Mouse (Mus musculus): ENCODE measurements around the gene Ifnlr1. TPM values are rescaled to one million over a fixed set of nuclear protein-coding genes. Genes with fewer than 3 reads are reported as not detected.

Ifnlr1 gene
- polyA plus RNA-seq, 1 experiment from 2014 or later: 1.6 TPM

DNA sequence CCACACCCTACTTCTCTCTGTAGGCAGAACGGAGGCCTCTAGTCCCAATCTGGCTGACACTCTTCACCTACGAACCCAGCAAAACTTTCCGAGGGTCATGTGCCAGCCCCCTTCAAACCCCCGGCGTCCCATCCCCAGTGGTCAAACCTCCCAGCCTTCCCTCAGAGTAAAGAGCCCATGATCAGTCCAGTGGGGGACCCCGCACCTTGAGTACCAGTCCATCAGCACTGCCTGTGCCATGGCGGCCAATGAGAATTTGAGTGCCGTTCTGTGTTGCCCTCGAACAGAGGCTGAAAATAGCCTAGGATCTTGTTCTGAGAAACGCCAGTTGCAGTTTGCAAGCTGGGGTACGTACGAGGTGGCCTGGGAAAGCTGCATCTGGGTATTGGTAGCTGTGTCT, 27.2 kb upstream of the Ifnlr1 start:
- H3K4me2 ChIP-seq (ENCODE audit: low read depth, low read length): no peak overlapping the region
- H3K9ac ChIP-seq (ENCODE audit: low read length): no peak overlapping the region
- H3K27me3 ChIP-seq (ENCODE audit: control insufficient read depth, insufficient read depth, low read length): no peaks in the 10 kb centered on the region
- H3K4me3 ChIP-seq (replicated peaks; ENCODE audit: low read length): no peak overlapping the region
- no peak for ATAC-seq (ENCODE audit: insufficient read depth, low FRiP score)
- no peaks in the 10 kb centered on the region for H3K36me3 ChIP-seq (ENCODE audit: control insufficient read depth, insufficient read depth, low read length)
- 77% methylated on average over 12 of the region's 12 CpGs for WGBS
- H3K4me1 ChIP-seq (ENCODE audit: control insufficient read depth, insufficient read depth, low read length): peaks cover 40% of the 10 kb centered on the region
- no peak overlapping the region for H3K27ac ChIP-seq (ENCODE audit: low read length)
- no peaks in the 10 kb centered on the region for H3K9me3 ChIP-seq (replicated peaks; ENCODE audit: control insufficient read depth, low read length)

DNA sequence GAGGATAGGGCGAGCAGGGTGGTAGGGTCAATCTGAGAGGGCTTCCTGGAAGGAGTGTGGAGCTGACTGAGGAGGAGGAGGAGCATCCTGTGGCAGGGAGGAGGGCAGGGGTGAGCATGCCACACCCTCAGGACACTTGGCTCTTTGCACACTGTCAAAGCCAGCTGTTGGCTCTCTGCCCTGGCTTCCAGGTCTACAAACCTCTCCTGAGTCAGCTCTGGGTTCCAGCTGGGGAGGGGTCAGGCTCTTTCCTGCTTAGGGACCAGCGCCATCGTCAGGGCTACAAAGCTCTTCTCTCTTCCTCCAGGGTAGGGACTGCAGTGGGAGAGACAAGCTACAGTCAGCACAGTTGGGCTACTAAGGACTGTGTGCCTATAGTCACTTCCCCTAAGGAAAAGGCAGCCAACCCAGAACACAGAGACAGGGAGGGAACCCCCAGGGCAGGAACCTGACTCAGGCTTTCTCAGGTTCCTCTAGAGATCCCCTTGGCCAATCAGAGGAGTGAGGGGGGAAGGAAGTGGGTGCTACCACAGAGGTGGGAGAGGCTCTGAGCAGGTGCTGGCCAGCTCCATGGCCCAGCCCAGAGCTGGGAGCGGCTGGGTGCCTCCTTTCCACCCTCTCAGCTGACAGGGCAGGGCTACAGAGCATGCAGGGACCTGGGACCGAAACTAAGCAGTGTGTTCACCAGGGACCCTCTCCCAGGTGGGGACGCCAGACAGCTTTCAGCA, 24.8 kb upstream of the Ifnlr1 start:
- H3K4me2 ChIP-seq (ENCODE audit: low read depth, low read length): no peak overlapping the region
- peak; percentile 88 for ATAC-seq (ENCODE audit: insufficient read depth, low FRiP score)
- H3K27ac ChIP-seq (ENCODE audit: low read length): peak overlapping the region; percentile 77
- no peaks in the 10 kb centered on the region for H3K9me3 ChIP-seq (replicated peaks; ENCODE audit: control insufficient read depth, low read length)
- H3K36me3 ChIP-seq (ENCODE audit: control insufficient read depth, insufficient read depth, low read length): no peaks in the 10 kb centered on the region
- H3K4me3 ChIP-seq (replicated peaks; ENCODE audit: low read length): no peak overlapping the region
- H3K9ac ChIP-seq (ENCODE audit: low read length): peak overlapping the region; percentile 44; the same call in 1 of the 2 replicates
- no peaks in the 10 kb centered on the region for H3K27me3 ChIP-seq (ENCODE audit: control insufficient read depth, insufficient read depth, low read length)
- 41% methylated on average over 6 of the region's 6 CpGs for WGBS
- peaks cover 27% of the 10 kb centered on the region for H3K4me1 ChIP-seq (ENCODE audit: control insufficient read depth, insufficient read depth, low read length)

DNA sequence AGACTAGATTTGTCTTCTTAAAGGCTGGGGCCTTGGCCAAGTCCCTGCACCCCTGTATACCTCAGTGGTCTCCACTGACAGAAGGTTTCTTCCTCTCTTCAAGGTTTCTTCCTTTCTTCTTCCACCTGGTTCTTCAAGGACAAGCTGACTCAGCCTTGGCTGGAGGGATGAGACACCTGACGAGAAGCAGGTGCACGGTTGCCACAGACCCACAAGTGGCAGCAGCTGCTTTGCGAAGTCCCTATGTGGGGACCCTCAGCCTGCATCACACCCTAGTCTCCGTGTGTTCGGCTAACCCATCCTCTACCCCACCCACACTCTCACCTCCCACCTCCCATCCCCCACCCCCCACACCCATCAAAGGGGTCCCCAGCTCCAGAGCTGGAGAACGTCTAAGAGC, 24.1 kb upstream of the Ifnlr1 start:
- Histone ChIP-seq H3K27me3 (ENCODE audit: control insufficient read depth, insufficient read depth, low read length) (no peaks in the 10 kb centered on the region; the same call in 1 of the 2 replicates), H3K9me3 (replicated peaks; ENCODE audit: control insufficient read depth, low read length) (no peaks in the 10 kb centered on the region), H3K36me3 (ENCODE audit: control insufficient read depth, insufficient read depth, low read length) (no peaks in the 10 kb centered on the region), H3K4me3 (replicated peaks; ENCODE audit: low read length) (no peak overlapping the region), H3K4me1 (ENCODE audit: control insufficient read depth, insufficient read depth, low read length) (peaks cover 19% of the 10 kb centered on the region), H3K27ac (ENCODE audit: low read length) (peak overlapping the region; percentile 77), H3K4me2 (ENCODE audit: low read depth, low read length) (no peak overlapping the region), H3K9ac (ENCODE audit: low read length) (peak overlapping the region; percentile 44; the same call in 1 of the 2 replicates)
- ATAC-seq (ENCODE audit: insufficient read depth, low FRiP score): no peak
- 61% methylated on average over 6 of the region's 6 CpGs for WGBS

DNA sequence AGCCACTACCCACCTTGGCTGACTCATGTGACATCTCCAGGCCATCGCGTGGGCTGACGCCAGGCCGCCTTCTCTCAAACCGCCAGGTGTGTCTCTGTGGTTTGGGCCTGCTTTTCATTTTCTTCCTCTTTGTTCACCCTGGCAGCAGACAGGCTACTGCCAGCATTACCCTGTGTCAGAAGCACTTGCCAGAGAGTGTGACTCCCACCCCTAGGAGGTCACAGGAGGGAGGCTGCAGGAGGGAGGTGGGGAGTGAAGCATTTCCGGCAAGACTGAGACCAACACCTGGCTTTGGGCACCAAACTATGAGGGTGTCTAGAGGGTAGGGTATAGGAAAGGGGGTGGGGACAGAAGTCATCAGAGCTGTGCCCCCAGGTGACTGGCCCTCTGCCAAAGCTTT, 21.4 kb upstream of the Ifnlr1 start:
- Histone ChIP-seq H3K4me1 (ENCODE audit: control insufficient read depth, insufficient read depth, low read length) (peaks cover 10% of the 10 kb centered on the region), H3K9ac (ENCODE audit: low read length) (no peak overlapping the region), H3K4me2 (ENCODE audit: low read depth, low read length) (no peak overlapping the region), H3K36me3 (ENCODE audit: control insufficient read depth, insufficient read depth, low read length) (no peaks in the 10 kb centered on the region), H3K9me3 (replicated peaks; ENCODE audit: control insufficient read depth, low read length) (no peaks in the 10 kb centered on the region), H3K4me3 (replicated peaks; ENCODE audit: low read length) (no peak overlapping the region), H3K27me3 (ENCODE audit: control insufficient read depth, insufficient read depth, low read length) (no peaks in the 10 kb centered on the region; the same call in 1 of the 2 replicates), H3K27ac (ENCODE audit: low read length) (0 out of 2 replicates have a peak overlapping the region, but pooled peaks have one; percentile 17)
- no peak for ATAC-seq (ENCODE audit: insufficient read depth, low FRiP score)
- WGBS: 67% methylated on average over 6 of the region's 6 CpGs

DNA sequence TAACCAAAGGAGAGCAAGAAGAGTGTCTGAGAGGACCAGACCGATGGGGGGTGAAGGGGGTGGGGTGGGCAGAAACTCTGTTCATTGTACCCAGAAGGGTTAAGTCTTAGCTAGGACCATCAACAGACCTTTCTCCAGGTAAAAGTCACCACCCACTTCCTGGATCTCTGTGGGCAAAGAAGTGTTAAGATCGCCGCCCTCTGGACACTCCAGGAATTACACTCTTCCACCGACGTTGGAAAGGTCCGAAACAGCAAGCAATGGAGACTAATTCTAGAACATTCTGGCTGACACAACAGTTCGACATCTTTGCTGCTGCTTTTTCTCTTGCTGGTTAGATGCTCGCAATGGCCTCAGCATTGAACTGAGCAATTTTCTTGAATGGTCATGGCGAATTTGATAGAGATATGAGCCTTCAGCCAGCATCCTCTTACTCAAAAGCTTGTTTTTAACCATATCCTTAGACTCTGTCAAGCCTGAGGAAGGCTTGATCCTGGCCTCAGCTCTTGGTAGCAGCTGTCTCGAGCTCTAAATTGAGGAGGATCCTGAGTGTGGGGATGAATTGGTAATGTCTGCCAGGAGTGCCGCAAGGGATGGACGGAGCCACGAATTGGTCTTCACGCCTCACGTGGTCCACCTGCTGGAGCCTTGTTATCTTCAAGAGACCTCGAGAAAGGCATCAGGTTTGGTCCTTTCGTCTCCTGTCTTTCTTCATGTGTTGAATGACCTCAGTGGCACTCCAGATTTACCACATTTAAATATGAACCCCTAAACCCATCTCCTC, 19.7 kb upstream of the Ifnlr1 start:
- 58% methylated on average over 17 of the region's 17 CpGs for WGBS
- peaks cover 4% of the 10 kb centered on the region for H3K4me1 ChIP-seq (ENCODE audit: control insufficient read depth, insufficient read depth, low read length)

DNA sequence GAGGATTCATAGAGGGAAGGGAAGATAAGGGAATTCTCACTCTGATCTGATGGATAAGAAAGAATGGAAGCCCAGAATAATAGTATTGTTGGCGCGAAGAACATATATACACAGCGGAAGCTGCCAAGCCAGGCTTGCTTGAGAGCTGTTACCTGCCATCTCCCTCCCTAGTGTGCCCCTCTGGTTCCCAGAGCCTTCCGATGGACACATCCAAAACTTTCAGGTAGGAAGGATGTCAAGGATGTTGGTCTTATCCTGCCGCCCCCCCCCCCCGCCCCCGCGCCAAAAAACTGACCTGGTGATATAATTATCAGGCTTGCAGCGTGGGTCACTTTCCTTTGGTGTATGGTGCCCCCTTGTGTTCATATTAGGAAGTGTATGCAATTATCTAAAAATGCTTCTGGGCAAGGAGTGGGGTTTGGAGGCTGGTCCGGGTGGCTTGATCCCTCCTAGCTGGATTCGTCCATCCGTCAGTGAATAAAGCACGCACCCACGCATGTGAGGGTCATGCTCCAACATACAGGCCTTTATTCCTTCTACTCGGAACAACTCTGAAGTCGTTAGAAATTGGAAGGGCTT, 18.7 kb upstream of the Ifnlr1 start:
- H3K4me2 ChIP-seq (ENCODE audit: low read depth, low read length): peak overlapping the region; percentile 40
- no peaks in the 10 kb centered on the region for H3K4me1 ChIP-seq (ENCODE audit: control insufficient read depth, insufficient read depth, low read length)
- no peak for ATAC-seq (ENCODE audit: insufficient read depth, low FRiP score)
- no peak overlapping the region for H3K27ac ChIP-seq (ENCODE audit: low read length)
- 0 out of 2 replicates have a peak overlapping the region, but pooled peaks have one; percentile 13 for H3K4me3 ChIP-seq (replicated peaks; ENCODE audit: low read length)
- H3K9ac ChIP-seq (ENCODE audit: low read length): no peak overlapping the region
- no peaks in the 10 kb centered on the region for H3K9me3 ChIP-seq (replicated peaks; ENCODE audit: control insufficient read depth, low read length)
- WGBS: 8% methylated on average over 16 of the region's 16 CpGs
- no peaks in the 10 kb centered on the region for H3K36me3 ChIP-seq (ENCODE audit: control insufficient read depth, insufficient read depth, low read length)
- no peaks in the 10 kb centered on the region; the same call in 1 of the 2 replicates for H3K27me3 ChIP-seq (ENCODE audit: control insufficient read depth, insufficient read depth, low read length)

More for the DNA sequence above, 19.7 kb upstream of the Ifnlr1 start:
- no peaks in the 10 kb centered on the region for H3K36me3 ChIP-seq (ENCODE audit: control insufficient read depth, insufficient read depth, low read length)
- ATAC-seq (ENCODE audit: insufficient read depth, low FRiP score): no peak
- H3K9ac ChIP-seq (ENCODE audit: low read length): no peak overlapping the region
- H3K4me3 ChIP-seq (replicated peaks; ENCODE audit: low read length): no peak overlapping the region
- H3K4me2 ChIP-seq (ENCODE audit: low read depth, low read length): no peak overlapping the region
- H3K27ac ChIP-seq (ENCODE audit: low read length): no peak overlapping the region
- H3K9me3 ChIP-seq (replicated peaks; ENCODE audit: control insufficient read depth, low read length): no peaks in the 10 kb centered on the region
- no peaks in the 10 kb centered on the region; the same call in 1 of the 2 replicates for H3K27me3 ChIP-seq (ENCODE audit: control insufficient read depth, insufficient read depth, low read length)

DNA sequence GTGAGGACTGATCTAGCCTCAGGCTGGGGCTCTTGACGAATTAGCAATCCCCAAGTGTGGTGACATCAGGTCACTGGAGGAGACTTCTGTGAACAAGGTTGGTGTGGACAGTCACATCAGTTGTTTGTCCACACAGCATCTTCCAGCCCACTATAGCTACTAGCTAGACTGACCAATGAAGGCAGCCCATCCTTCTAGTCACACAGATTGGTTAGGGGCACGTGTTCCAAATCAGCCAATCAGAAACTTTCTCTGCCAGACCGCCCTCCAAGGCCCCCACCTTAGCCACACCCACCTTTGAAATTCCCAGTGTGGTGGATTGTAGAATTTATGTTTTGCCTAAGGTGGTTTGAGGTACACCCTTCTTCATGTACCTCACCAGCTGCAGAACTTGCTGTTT, 12.6 kb upstream of the Ifnlr1 start:
- Histone ChIP-seq H3K9ac (ENCODE audit: low read length) (no peak overlapping the region), H3K27me3 (ENCODE audit: control insufficient read depth, insufficient read depth, low read length) (no peaks in the 10 kb centered on the region), H3K27ac (ENCODE audit: low read length) (no peak overlapping the region), H3K36me3 (ENCODE audit: control insufficient read depth, insufficient read depth, low read length) (no peaks in the 10 kb centered on the region), H3K9me3 (replicated peaks; ENCODE audit: control insufficient read depth, low read length) (no peaks in the 10 kb centered on the region), H3K4me1 (ENCODE audit: control insufficient read depth, insufficient read depth, low read length) (no peaks in the 10 kb centered on the region), H3K4me3 (replicated peaks; ENCODE audit: low read length) (no peak overlapping the region), H3K4me2 (ENCODE audit: low read depth, low read length) (no peak overlapping the region)
- ATAC-seq (ENCODE audit: insufficient read depth, low FRiP score): no peak
- WGBS: 73% methylated on average over 3 of the region's 3 CpGs

DNA sequence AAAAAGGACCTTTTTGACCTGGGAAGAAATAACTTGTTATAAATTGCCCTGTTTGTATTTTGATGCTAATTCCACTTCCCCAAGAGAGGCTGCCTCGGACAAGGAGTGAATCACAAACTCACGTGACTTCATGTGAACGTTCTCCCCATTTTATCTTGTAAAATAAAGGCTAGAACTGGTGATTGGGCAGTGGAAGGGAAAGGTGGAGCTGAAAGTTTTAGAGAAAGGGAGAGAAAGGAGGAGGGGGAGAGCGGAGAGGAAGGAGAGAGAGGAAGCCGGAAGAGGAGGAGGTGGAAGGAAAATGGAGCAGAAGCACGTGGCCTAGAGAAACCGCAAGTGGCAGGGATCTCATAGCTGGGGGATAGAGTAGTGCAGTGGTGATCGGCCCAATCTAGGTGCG, 11.1 kb upstream of the Ifnlr1 start:
- H3K4me2 ChIP-seq (ENCODE audit: low read depth, low read length): no peak overlapping the region
- WGBS: 73% methylated on average over 9 of the region's 9 CpGs

DNA sequence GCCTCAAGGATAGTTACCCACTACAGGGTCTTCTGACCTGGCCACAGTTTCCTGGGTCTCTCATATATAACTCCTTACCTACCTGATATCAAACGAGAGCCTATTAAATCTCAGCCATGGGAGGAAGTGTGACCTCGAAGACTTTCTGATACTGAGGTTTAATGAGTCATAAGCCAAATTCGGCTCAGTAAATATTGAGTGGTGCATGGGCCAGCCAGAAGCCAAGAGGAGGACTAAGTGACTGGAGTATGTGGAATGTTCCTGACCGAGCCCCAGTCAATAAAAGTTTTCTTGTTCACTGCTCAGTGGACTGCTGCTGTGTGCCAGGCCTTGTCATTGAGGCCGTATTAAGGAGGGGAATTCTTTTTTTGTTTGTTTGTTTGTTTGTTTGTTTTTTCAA, 9.6 kb upstream of the Ifnlr1 start:
- no peak overlapping the region for H3K4me2 ChIP-seq (ENCODE audit: low read depth, low read length)
- H3K9me3 ChIP-seq (replicated peaks; ENCODE audit: control insufficient read depth, low read length): no peaks in the 10 kb centered on the region
- H3K27me3 ChIP-seq (ENCODE audit: control insufficient read depth, insufficient read depth, low read length): no peaks in the 10 kb centered on the region
- H3K4me3 ChIP-seq (replicated peaks; ENCODE audit: low read length): no peak overlapping the region
- no peaks in the 10 kb centered on the region for H3K4me1 ChIP-seq (ENCODE audit: control insufficient read depth, insufficient read depth, low read length)
- peak; percentile 82 for ATAC-seq (ENCODE audit: insufficient read depth, low FRiP score)
- no peak overlapping the region for H3K9ac ChIP-seq (ENCODE audit: low read length)
- 61% methylated on average over 5 of the region's 5 CpGs for WGBS
- H3K36me3 ChIP-seq (ENCODE audit: control insufficient read depth, insufficient read depth, low read length): no peaks in the 10 kb centered on the region
- H3K27ac ChIP-seq (ENCODE audit: low read length): no peak overlapping the region

More for the DNA sequence above, 11.1 kb upstream of the Ifnlr1 start:
- no peak overlapping the region for H3K4me3 ChIP-seq (replicated peaks; ENCODE audit: low read length)
- H3K9ac ChIP-seq (ENCODE audit: low read length): no peak overlapping the region
- ATAC-seq (ENCODE audit: insufficient read depth, low FRiP score): no peak
- no peak overlapping the region for H3K27ac ChIP-seq (ENCODE audit: low read length)
- H3K36me3 ChIP-seq (ENCODE audit: control insufficient read depth, insufficient read depth, low read length): no peaks in the 10 kb centered on the region
- H3K27me3 ChIP-seq (ENCODE audit: control insufficient read depth, insufficient read depth, low read length): no peaks in the 10 kb centered on the region
- H3K4me1 ChIP-seq (ENCODE audit: control insufficient read depth, insufficient read depth, low read length): no peaks in the 10 kb centered on the region
- H3K9me3 ChIP-seq (replicated peaks; ENCODE audit: control insufficient read depth, low read length): no peaks in the 10 kb centered on the region

Measured in stomach, embryonic 16.5 days (tissue).